ENCODE assay signal across 22 mouse cellular contexts in genomic region chr14:79551929-79552328, GRCm38 (mm10). TPM values are rescaled to one million over a fixed set of nuclear protein-coding genes. Genes with fewer than 3 reads are reported as not detected.
A peak's percentile ranks its signal among the peaks of the same experiment; 100 is the strongest.
DNase-seq lines count a peak whose midpoint lies in the region; ATAC-seq and TF ChIP-seq lines count a peak whose summit lies in the region.
"Had no signal": no experiment of that assay in that cellular context is flagged by ENCODE, and none has a peak within 500 bp of the region (broad histone marks: within the 10 kb centered on the region; RNA-seq: fewer than 3 reads in every experiment).

No protein-coding gene starts in this region.

- H3K27ac ChIP-seq in CH12.LX (ENCODE audit: insufficient read depth, low read depth), result peak overlapping the region; percentile 69
- H3K27ac ChIP-seq in intestine, postnatal 0 days (ENCODE audit: low read depth, low read length), result no peak overlapping the region
- H3K27ac ChIP-seq: forebrain, embryonic 12.5 days; gastrocnemius, adult 2 months; hindbrain, embryonic 14.5 days; liver, embryonic 15.5 days had no signal

- in situ Hi-C loops in CH12.LX (cut with MboI; ENCODE audit: low pct_ligation_motif_present, low pct_unique_long_range_greater_than_20kb, low sequenced_read_pairs), result no loop called here

- no peak for TF ChIP-seq RAD21 in CH12.LX (IDR thresholded peaks at IDR 0.05; ENCODE audit: low read depth, low read length)

- no peaks in the 10 kb centered on the region for H3K9me3 ChIP-seq in CH12.LX (replicated peaks; ENCODE audit: low read length)
- H3K9me3 ChIP-seq in intestine, postnatal 0 days (ENCODE audit: control insufficient read depth), result no peaks in the 10 kb centered on the region
- H3K9me3 ChIP-seq: forebrain, embryonic 12.5 days; liver, embryonic 15.5 days; megakaryocyte, embryonic 14.5 days had no signal

- no peak for TF ChIP-seq EP300 in CH12.LX (IDR thresholded peaks at IDR 0.05; ENCODE audit: low read length)

- dilution Hi-C loops in CH12.LX (cut with MboI; ENCODE audit: extremely low pct_ligation_motif_present, extremely low pct_unique_long_range_greater_than_20kb, low sequenced_read_pairs), result no loop called here

- TF ChIP-seq POLR2A in CH12.LX (IDR thresholded peaks at IDR 0.05; ENCODE audit: low read depth, low read length), result no peak

- H3K4me2 ChIP-seq in CH12.LX (ENCODE audit: insufficient read depth, low read depth, poor library complexity, severe bottlenecking), result no peak overlapping the region
- no peak overlapping the region for H3K4me2 ChIP-seq in intestine, postnatal 0 days (replicated peaks; ENCODE audit: low read depth)
- H3K4me2 ChIP-seq: forebrain, embryonic 12.5 days; heart, embryonic 12.5 days; hindbrain, embryonic 14.5 days; liver, embryonic 15.5 days had no signal

- no peak overlapping the region for H3K9ac ChIP-seq in CH12.LX (ENCODE audit: insufficient read depth, low read depth)
- no peak overlapping the region for H3K9ac ChIP-seq in intestine, postnatal 0 days (ENCODE audit: low read depth, low read length)
- H3K9ac ChIP-seq: forebrain, embryonic 12.5 days; heart, embryonic 12.5 days; hindbrain, embryonic 14.5 days; liver, embryonic 15.5 days had no signal

- peak; percentile 28 for DNase-seq in 3134 (ENCODE audit: extremely low read depth, insufficient read length, low spot score)
- DNase-seq in CH12.LX (ENCODE audit: extremely low read depth), result no peak
- peak; percentile 45 for DNase-seq in adipocyte (ENCODE audit: low spot score)
- DNase-seq in spleen, postnatal 14 days (ENCODE audit: low spot score in 2 of 2), result no peak
- no peak for DNase-seq in urinary bladder, adult 18-20 months (ENCODE audit: low spot score in 2 of 2)
- no peak for DNase-seq in thymus, postnatal 36 days
- DNase-seq: adrenal gland, adult 8-10 months; cerebellum, postnatal 25 days; gastrocnemius, adult 2 months; heart, postnatal 14 days; kidney, adult 18-20 months; kidney, postnatal 10 days; lung, postnatal 10 days; midbrain, embryonic 14.5 days; spleen, adult 18-20 months; thymus, adult 18-20 months had no signal

- peaks cover 10 to 75% of the 10 kb centered on the region in 2 experiments; a peak in 3 of 4 replicates for H3K4me1 ChIP-seq in CH12.LX (ENCODE audit: control insufficient read depth in 1 of 2, insufficient read depth in 2 of 2)
- peaks cover 3% of the 10 kb centered on the region; the same call in 1 of the 2 replicates for H3K4me1 ChIP-seq in intestine, postnatal 0 days (replicated peaks; ENCODE audit: control insufficient read depth, insufficient read depth, low read length)
- H3K4me1 ChIP-seq: forebrain, embryonic 12.5 days had no signal

- 0 out of 2 replicates have a peak, but pooled peaks have one; percentile 32 for ATAC-seq in intestine, postnatal 0 days

- H3K27me3 ChIP-seq in CH12.LX (replicated peaks), result no peaks in the 10 kb centered on the region
- no peaks in the 10 kb centered on the region for H3K27me3 ChIP-seq in intestine, postnatal 0 days (replicated peaks; ENCODE audit: control insufficient read depth, insufficient read depth, low read length)
- H3K27me3 ChIP-seq: forebrain, embryonic 12.5 days; heart, embryonic 12.5 days; liver, embryonic 15.5 days; megakaryocyte, embryonic 14.5 days had no signal

- 48% methylated on average over 2 of the region's 2 CpGs for WGBS in intestine, postnatal 0 days

- H3K79me2 ChIP-seq in CH12.LX (replicated peaks; ENCODE audit: control insufficient read depth, extremely low read depth, insufficient read depth, poor library complexity, severe bottlenecking), result peaks cover 94% of the 10 kb centered on the region

- no peak for TF ChIP-seq CTCF in CH12.LX (conservative IDR thresholded peaks at IDR 0.05 in 1 of 2, IDR thresholded peaks at IDR 0.05 in 1 of 2; ENCODE audit: low read depth in 2 of 2, low read length in 2 of 2)
- TF ChIP-seq CTCF in intestine, postnatal 0 days (IDR thresholded peaks at IDR 0.05; ENCODE audit: low read depth), result no peak

- no peak overlapping the region for H3K4me3 ChIP-seq in CH12.LX (replicated peaks in 1 of 3; ENCODE audit: low read depth in 2 of 3, low read length in 2 of 3, poor library complexity in 1 of 3)
- no peak overlapping the region for H3K4me3 ChIP-seq in intestine, postnatal 0 days (ENCODE audit: low read depth, low read length)
- H3K4me3 ChIP-seq: forebrain, embryonic 12.5 days; gastrocnemius, adult 2 months; heart, embryonic 12.5 days; liver, embryonic 15.5 days had no signal

- H3K36me3 ChIP-seq in CH12.LX (replicated peaks in 1 of 2; ENCODE audit: control insufficient read depth in 1 of 2, insufficient read depth in 1 of 2, low read length in 1 of 2), result peaks cover 8 to 48% of the 10 kb centered on the region in 2 experiments
- no peaks in the 10 kb centered on the region; the same call in 1 of the 2 replicates for H3K36me3 ChIP-seq in intestine, postnatal 0 days (ENCODE audit: control insufficient read depth, insufficient read depth)
- H3K36me3 ChIP-seq: forebrain, embryonic 12.5 days had no signal

TF ChIP-seq in CH12.LX, 34 proteins besides CTCF, POLR2A, EP300 and RAD21:
- TF ChIP-seq POLR2AphosphoS2 (IDR thresholded peaks at IDR 0.05; ENCODE audit: low read depth, low read length) (no peak), PAX5 (IDR thresholded peaks at IDR 0.05; ENCODE audit: low read length) (no peak), MAFK (IDR thresholded peaks at IDR 0.05; ENCODE audit: insufficient replicate concordance, low read length) (no peak), KAT2A (IDR thresholded peaks at IDR 0.05; ENCODE audit: insufficient replicate concordance, low read length) (no peak), SMC3 (IDR thresholded peaks at IDR 0.05; ENCODE audit: low read depth, low read length) (no peak), JUND (conservative IDR thresholded peaks at IDR 0.05; ENCODE audit: low read depth, low read length) (no peak), TCF12 (IDR thresholded peaks at IDR 0.05; ENCODE audit: low read depth, low read length) (no peak), NRF1 (IDR thresholded peaks at IDR 0.05; ENCODE audit: low read depth, low read length) (no peak), ZNF384 (IDR thresholded peaks at IDR 0.05; ENCODE audit: low read depth, low read length) (no peak), TBP (conservative IDR thresholded peaks at IDR 0.05; ENCODE audit: low read depth, low read length) (no peak), ZMIZ1 (IDR thresholded peaks at IDR 0.05; ENCODE audit: low read depth, low read length) (no peak), MEF2A (IDR thresholded peaks at IDR 0.05; ENCODE audit: borderline replicate concordance, low read depth, low read length) (no peak), ZKSCAN1 (IDR thresholded peaks at IDR 0.05; ENCODE audit: borderline replicate concordance, low read depth, low read length) (no peak), SIN3A (IDR thresholded peaks at IDR 0.05; ENCODE audit: low read length) (no peak), ELF1 (IDR thresholded peaks at IDR 0.05; ENCODE audit: low read depth, low read length) (no peak), USF2 (conservative IDR thresholded peaks at IDR 0.05; ENCODE audit: low read depth, low read length) (no peak)

RNA-seq across cellular contexts. Expression of gene Sugt1, which starts 35.6 kb away (rescaled TPM):
- total RNA-seq in CH12.LX (2012; rRNA removed) (91.9 and 103 TPM in 2 replicates), CH12.LX (2014; rRNA removed) (114 and 141 TPM in 2 replicates)
- polyA plus RNA-seq in CH12.LX (2012; ENCODE audit: insufficient read length, low read depth), result 118 and 153 TPM in 2 replicates
- polyA plus RNA-seq in intestine, postnatal 0 days (2015; fragmentation: Nextera tagmentation; extraction: Ambion mirVana), result 81.3 and 83.2 TPM in 2 replicates

Comparison
In these comparisons a context has a peak if more than half of its experiments do, and no peak if none do; other contexts are left out.
1. DNase-seq: peak in 3134 (single experiment) and adipocyte (single experiment); none in CH12.LX (single experiment), spleen, postnatal 14 days (0 of 2), urinary bladder, adult 18-20 months (0 of 2) and thymus, postnatal 36 days (0 of 2).